Mouse (Mus musculus): ENCODE measurements around the gene Svep1. TPM values are rescaled to one million over a fixed set of nuclear protein-coding genes. Genes with fewer than 3 reads are reported as not detected.

The Svep1 gene
- polyA plus RNA-seq, 1 experiment from 2014 or later = 1.6 TPM

- no peaks in the 10 kb centered on the region for H3K9me3 ChIP-seq (ENCODE audit: control insufficient read depth, low read length)
- ATAC-seq (ENCODE audit: insufficient number of reproducible peaks, low FRiP score, low TSS enrichment, low read depth) = no peak
- WGBS = 87% methylated on average over 3 of the region's 3 CpGs
Observed at GRCm38 (mm10) chr4:58108364-58108763, 98.3 kb downstream of the Svep1 start.

DNA sequence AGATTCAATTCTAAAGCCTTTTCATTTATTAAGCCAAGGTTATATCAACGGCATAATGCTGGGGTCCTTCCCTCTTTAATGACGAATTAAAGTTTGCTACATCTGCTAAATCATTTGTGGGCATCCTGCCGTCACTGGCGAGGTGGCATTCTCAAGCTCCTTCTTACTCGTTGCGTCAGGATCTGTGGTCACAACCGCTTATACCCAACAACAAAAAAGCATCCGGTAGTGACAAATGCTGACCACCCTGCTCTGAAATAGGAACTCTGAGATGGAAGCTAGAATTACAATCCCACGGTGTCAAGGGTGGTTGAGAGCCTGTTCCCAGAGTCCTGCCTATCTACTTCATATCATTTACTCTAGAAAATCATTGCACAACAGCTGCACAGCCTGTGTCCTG is 108.9 kb downstream of the Svep1 start:
- H3K4me1 ChIP-seq (ENCODE audit: control insufficient read depth, insufficient read depth, low read length) = no peaks in the 10 kb centered on the region
- 85% methylated on average over 9 of the region's 9 CpGs for WGBS
- DNase-seq (ENCODE audit: low spot score) (no peak), ATAC-seq (ENCODE audit: insufficient number of reproducible peaks, low FRiP score, low TSS enrichment, low read depth) (no peak)
- no peaks in the 10 kb centered on the region for H3K9me3 ChIP-seq (ENCODE audit: control insufficient read depth, low read length)
- H3K27ac ChIP-seq (replicated peaks; ENCODE audit: low read depth, low read length) = no peak overlapping the region
- no peak overlapping the region for H3K4me2 ChIP-seq (ENCODE audit: low read depth, severe bottlenecking)
- H3K9ac ChIP-seq (ENCODE audit: low read length) = no peak overlapping the region
- H3K36me3 ChIP-seq (ENCODE audit: control insufficient read depth, insufficient read depth, low read length) = no peaks in the 10 kb centered on the region
- no peak overlapping the region for H3K4me3 ChIP-seq (ENCODE audit: low read depth, low read length)
- H3K27me3 ChIP-seq (ENCODE audit: control insufficient read depth, insufficient read depth, low read length) = no peaks in the 10 kb centered on the region

More at GRCm38 (mm10) chr4:58108364-58108763, 98.3 kb downstream of the Svep1 start:
- Histone ChIP-seq H3K4me3 (ENCODE audit: low read depth, low read length) (no peak overlapping the region), H3K27ac (replicated peaks; ENCODE audit: low read depth, low read length) (no peak overlapping the region), H3K27me3 (ENCODE audit: control insufficient read depth, insufficient read depth, low read length) (no peaks in the 10 kb centered on the region), H3K4me1 (ENCODE audit: control insufficient read depth, insufficient read depth, low read length) (no peaks in the 10 kb centered on the region), H3K4me2 (ENCODE audit: low read depth, severe bottlenecking) (no peak overlapping the region), H3K36me3 (ENCODE audit: control insufficient read depth, insufficient read depth, low read length) (no peaks in the 10 kb centered on the region), H3K9ac (ENCODE audit: low read length) (no peak overlapping the region)
- DNase-seq (ENCODE audit: low spot score) = no peak

GRCm38 (mm10) chr4:58086738-58087137 is 119.9 kb downstream of the Svep1 start:
- Histone ChIP-seq H3K36me3 (ENCODE audit: control insufficient read depth, insufficient read depth, low read length) (no peaks in the 10 kb centered on the region), H3K4me2 (ENCODE audit: low read depth, severe bottlenecking) (no peak overlapping the region), H3K9me3 (ENCODE audit: control insufficient read depth, low read length) (no peaks in the 10 kb centered on the region), H3K27me3 (ENCODE audit: control insufficient read depth, insufficient read depth, low read length) (no peaks in the 10 kb centered on the region), H3K9ac (ENCODE audit: low read length) (no peak overlapping the region), H3K4me1 (ENCODE audit: control insufficient read depth, insufficient read depth, low read length) (no peaks in the 10 kb centered on the region), H3K4me3 (ENCODE audit: low read depth, low read length) (no peak overlapping the region), H3K27ac (replicated peaks; ENCODE audit: low read depth, low read length) (no peak overlapping the region)
- no peak for ATAC-seq (ENCODE audit: insufficient number of reproducible peaks, low FRiP score, low TSS enrichment, low read depth)
- WGBS = 84% methylated on average over 1 of the region's 1 CpGs
- no peak for DNase-seq (ENCODE audit: low spot score)

GRCm38 (mm10) chr4:58086151-58086550 is 120.5 kb downstream of the Svep1 start:
- 75% methylated on average over 4 of the region's 4 CpGs for WGBS
- Histone ChIP-seq H3K4me2 (ENCODE audit: low read depth, severe bottlenecking) (no peak overlapping the region), H3K4me1 (ENCODE audit: control insufficient read depth, insufficient read depth, low read length) (no peaks in the 10 kb centered on the region), H3K27ac (replicated peaks; ENCODE audit: low read depth, low read length) (no peak overlapping the region), H3K4me3 (ENCODE audit: low read depth, low read length) (no peak overlapping the region), H3K9me3 (ENCODE audit: control insufficient read depth, low read length) (no peaks in the 10 kb centered on the region), H3K27me3 (ENCODE audit: control insufficient read depth, insufficient read depth, low read length) (no peaks in the 10 kb centered on the region), H3K9ac (ENCODE audit: low read length) (no peak overlapping the region), H3K36me3 (ENCODE audit: control insufficient read depth, insufficient read depth, low read length) (no peaks in the 10 kb centered on the region)
- ATAC-seq (ENCODE audit: insufficient number of reproducible peaks, low FRiP score, low TSS enrichment, low read depth) (no peak), DNase-seq (ENCODE audit: low spot score) (no peak)

DNA sequence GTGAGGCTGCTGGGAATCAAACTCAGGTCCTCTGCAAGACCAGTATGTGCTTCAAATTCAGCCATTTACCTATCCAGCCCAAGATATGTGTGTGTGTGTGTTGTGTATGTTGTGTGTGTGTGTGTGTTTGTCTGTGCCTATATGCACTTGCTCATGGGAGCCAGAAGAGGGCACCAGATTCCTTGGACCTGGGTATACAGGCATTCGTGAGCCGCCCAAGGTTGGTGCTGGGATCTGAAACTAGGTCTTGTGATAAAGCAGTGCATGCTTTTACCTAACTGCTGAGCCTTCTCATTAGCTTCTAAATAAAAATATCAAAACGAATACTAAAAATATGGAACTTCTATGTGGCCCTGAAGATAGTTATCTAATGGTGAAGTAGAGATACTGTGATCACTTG is 121.3 kb downstream of the Svep1 start:
- ATAC-seq (ENCODE audit: insufficient number of reproducible peaks, low FRiP score, low TSS enrichment, low read depth) (no peak), DNase-seq (ENCODE audit: low spot score) (no peak)
- Histone ChIP-seq H3K36me3 (ENCODE audit: control insufficient read depth, insufficient read depth, low read length) (no peaks in the 10 kb centered on the region), H3K4me3 (ENCODE audit: low read depth, low read length) (no peak overlapping the region), H3K4me2 (ENCODE audit: low read depth, severe bottlenecking) (no peak overlapping the region), H3K27ac (replicated peaks; ENCODE audit: low read depth, low read length) (no peak overlapping the region), H3K27me3 (ENCODE audit: control insufficient read depth, insufficient read depth, low read length) (no peaks in the 10 kb centered on the region), H3K9me3 (ENCODE audit: control insufficient read depth, low read length) (no peaks in the 10 kb centered on the region), H3K4me1 (ENCODE audit: control insufficient read depth, insufficient read depth, low read length) (no peaks in the 10 kb centered on the region), H3K9ac (ENCODE audit: low read length) (no peak overlapping the region)
- 85% methylated on average over 3 of the region's 3 CpGs for WGBS

- Histone ChIP-seq H3K4me1 (ENCODE audit: control insufficient read depth, insufficient read depth, low read length) (no peaks in the 10 kb centered on the region), H3K4me3 (ENCODE audit: low read depth, low read length) (no peak overlapping the region), H3K4me2 (ENCODE audit: low read depth, severe bottlenecking) (no peak overlapping the region), H3K27ac (replicated peaks; ENCODE audit: low read depth, low read length) (no peak overlapping the region), H3K9me3 (ENCODE audit: control insufficient read depth, low read length) (no peaks in the 10 kb centered on the region), H3K27me3 (ENCODE audit: control insufficient read depth, insufficient read depth, low read length) (no peaks in the 10 kb centered on the region), H3K36me3 (ENCODE audit: control insufficient read depth, insufficient read depth, low read length) (no peaks in the 10 kb centered on the region), H3K9ac (ENCODE audit: low read length) (no peak overlapping the region)
- 92% methylated on average over 5 of the region's 5 CpGs for WGBS
- ATAC-seq (ENCODE audit: insufficient number of reproducible peaks, low FRiP score, low TSS enrichment, low read depth) (no peak), DNase-seq (ENCODE audit: low spot score) (no peak)
Observed at GRCm38 (mm10) chr4:58084155-58084554, 122.5 kb downstream of the Svep1 start.

DNA sequence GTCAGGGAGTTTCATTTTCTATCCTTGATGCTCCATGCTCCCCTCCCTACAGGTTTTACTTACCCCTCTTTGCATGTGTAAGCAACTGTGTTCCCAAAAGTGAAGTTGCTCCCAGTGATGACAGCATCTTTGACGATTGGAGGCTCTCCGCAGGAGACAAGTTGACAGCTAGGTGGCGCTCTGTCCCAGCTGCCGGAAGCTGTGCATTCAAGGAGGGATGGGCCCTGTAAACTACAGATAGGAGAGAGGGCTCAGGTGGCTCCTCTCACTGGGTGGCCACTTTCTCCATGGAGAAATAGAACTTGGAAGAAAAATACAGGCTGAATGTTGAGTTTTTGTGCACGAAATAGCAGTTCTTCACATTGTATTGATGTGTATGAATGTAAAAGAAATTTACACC is 124.1 kb downstream of the Svep1 start:
- ATAC-seq (ENCODE audit: insufficient number of reproducible peaks, low FRiP score, low TSS enrichment, low read depth) (no peak), DNase-seq (ENCODE audit: low spot score) (peak; percentile 81)
- Histone ChIP-seq H3K27ac (replicated peaks; ENCODE audit: low read depth, low read length) (no peak overlapping the region), H3K4me1 (ENCODE audit: control insufficient read depth, insufficient read depth, low read length) (no peaks in the 10 kb centered on the region), H3K9ac (ENCODE audit: low read length) (no peak overlapping the region), H3K27me3 (ENCODE audit: control insufficient read depth, insufficient read depth, low read length) (no peaks in the 10 kb centered on the region), H3K9me3 (ENCODE audit: control insufficient read depth, low read length) (no peaks in the 10 kb centered on the region), H3K36me3 (ENCODE audit: control insufficient read depth, insufficient read depth, low read length) (no peaks in the 10 kb centered on the region), H3K4me3 (ENCODE audit: low read depth, low read length) (no peak overlapping the region), H3K4me2 (ENCODE audit: low read depth, severe bottlenecking) (no peak overlapping the region)
- 10% methylated on average over 5 of the region's 5 CpGs for WGBS

DNA sequence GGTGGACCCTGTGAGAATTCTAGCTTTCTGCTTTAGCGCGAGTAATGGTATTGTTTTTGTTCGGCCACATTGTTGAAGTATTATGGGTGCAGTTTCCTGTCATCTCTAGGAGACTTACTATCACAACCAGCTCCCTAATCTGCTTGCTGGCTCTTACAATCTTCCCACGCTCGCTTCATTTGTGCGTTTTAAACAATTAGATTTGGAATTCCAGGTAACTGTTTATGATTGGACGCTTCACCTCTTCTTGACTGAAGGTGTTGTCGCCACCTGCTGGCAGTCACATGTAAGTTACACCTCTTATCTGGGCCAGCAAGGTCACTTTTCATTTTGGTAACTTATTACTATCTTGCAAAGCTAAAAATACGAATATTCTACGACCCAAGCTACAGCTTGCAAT is 127.0 kb downstream of the Svep1 start:
- H3K4me2 ChIP-seq (ENCODE audit: low read depth, severe bottlenecking) = no peak overlapping the region
- H3K4me3 ChIP-seq (ENCODE audit: low read depth, low read length) = no peak overlapping the region

GRCm38 (mm10) chr4:58077950-58078349 is 128.7 kb downstream of the Svep1 start:
- no peak overlapping the region for H3K4me2 ChIP-seq (ENCODE audit: low read depth, severe bottlenecking)
- H3K27ac ChIP-seq (replicated peaks; ENCODE audit: low read depth, low read length) = no peak overlapping the region
- no peaks in the 10 kb centered on the region for H3K4me1 ChIP-seq (ENCODE audit: control insufficient read depth, insufficient read depth, low read length)
- H3K36me3 ChIP-seq (ENCODE audit: control insufficient read depth, insufficient read depth, low read length) = no peaks in the 10 kb centered on the region
- DNase-seq (ENCODE audit: low spot score) (no peak), ATAC-seq (ENCODE audit: insufficient number of reproducible peaks, low FRiP score, low TSS enrichment, low read depth) (no peak)
- no peaks in the 10 kb centered on the region for H3K27me3 ChIP-seq (ENCODE audit: control insufficient read depth, insufficient read depth, low read length)
- no peak overlapping the region for H3K4me3 ChIP-seq (ENCODE audit: low read depth, low read length)
- 74% methylated on average over 6 of the region's 6 CpGs for WGBS
- H3K9me3 ChIP-seq (ENCODE audit: control insufficient read depth, low read length) = no peaks in the 10 kb centered on the region
- H3K9ac ChIP-seq (ENCODE audit: low read length) = no peak overlapping the region

More for the DNA sequence above, 127.0 kb downstream of the Svep1 start:
- no peaks in the 10 kb centered on the region for H3K27me3 ChIP-seq (ENCODE audit: control insufficient read depth, insufficient read depth, low read length)
- no peak overlapping the region for H3K27ac ChIP-seq (replicated peaks; ENCODE audit: low read depth, low read length)
- no peak overlapping the region for H3K9ac ChIP-seq (ENCODE audit: low read length)
- WGBS = 30% methylated on average over 10 of the region's 10 CpGs
- no peaks in the 10 kb centered on the region for H3K4me1 ChIP-seq (ENCODE audit: control insufficient read depth, insufficient read depth, low read length)
- peak; percentile 59 for DNase-seq (ENCODE audit: low spot score)
- no peaks in the 10 kb centered on the region for H3K36me3 ChIP-seq (ENCODE audit: control insufficient read depth, insufficient read depth, low read length)
- ATAC-seq (ENCODE audit: insufficient number of reproducible peaks, low FRiP score, low TSS enrichment, low read depth) = no peak
- no peaks in the 10 kb centered on the region for H3K9me3 ChIP-seq (ENCODE audit: control insufficient read depth, low read length)
